Mouse (Mus musculus): ENCODE results near the gene Arf3. TPM values are rescaled to one million over a fixed set of nuclear protein-coding genes. Genes with fewer than 3 reads are reported as not detected.

Arf3 gene
- 14.6 TPM for polyA plus RNA-seq (2014; fragmentation: Illumina TruSeq; extraction: RNeasy Lipid Tissue Mini Kit (QIAGEN cat#74804); ENCODE audit: low read depth, low replicate concordance)

DNA sequence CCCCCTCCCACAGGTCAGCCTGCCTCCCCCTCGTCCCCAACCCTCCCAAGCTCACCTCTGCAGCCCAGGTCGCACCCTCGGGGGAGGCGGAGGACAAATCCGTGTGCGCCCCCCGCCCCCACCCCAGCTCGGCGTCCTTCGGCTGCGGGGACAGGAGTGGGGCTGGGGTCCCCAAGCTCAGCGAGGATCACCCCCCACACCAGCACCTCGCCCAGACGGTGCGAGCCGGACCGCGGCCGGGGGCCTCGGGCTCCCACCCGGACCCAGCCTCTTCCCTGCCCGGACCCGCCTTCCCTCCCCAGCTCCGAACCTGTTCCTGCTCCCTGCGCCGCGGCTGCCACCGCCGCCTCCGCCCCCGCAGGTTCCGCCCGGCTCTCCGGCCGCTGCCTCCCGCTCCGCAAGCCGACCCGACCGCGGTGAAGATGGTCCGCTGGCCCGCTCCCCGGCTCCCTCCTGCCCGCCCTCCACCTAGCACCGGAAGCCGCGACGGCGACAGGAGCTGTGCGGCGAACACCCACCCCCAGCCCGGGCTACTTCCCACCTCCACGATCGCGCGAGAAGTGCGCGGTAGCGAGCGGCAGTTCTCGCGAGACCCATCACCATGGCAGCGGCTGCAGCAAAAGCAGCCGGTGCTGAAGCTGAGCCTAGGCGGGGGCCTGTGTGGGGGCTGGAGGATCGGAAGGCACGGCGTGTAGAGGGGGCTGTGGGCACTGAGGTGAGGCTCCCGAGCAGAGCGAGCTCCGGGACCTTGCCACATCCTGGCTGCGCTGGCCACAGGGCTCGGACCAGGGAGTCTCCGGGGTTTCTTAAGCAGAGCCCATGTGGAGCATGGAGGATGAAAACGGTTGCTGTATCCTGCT is at the start of gene Arf3:
TSS of gene Arf3 (minus strand) at position 545 of the 860 bp plus-strand sequence.

DNA sequence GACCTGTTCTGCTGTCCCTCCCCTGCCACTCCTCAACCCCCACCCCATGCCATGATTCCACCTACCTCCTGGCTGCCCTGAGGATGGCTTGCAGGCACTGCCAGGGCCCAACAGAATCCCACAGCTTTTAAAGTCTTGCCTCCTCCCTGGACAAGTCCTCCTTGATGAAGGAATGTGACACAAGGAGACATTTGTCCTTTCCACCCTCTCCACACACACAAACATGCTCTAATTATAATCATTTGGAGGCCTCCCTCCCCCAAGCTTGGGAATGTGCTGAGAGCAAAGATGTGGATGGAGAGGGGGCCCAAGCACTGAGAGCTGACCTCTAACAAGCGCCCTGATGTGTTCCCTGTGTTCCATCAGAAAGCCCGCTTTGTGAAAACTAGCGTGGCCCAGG is 46.4 kb upstream of the Arf3 start, which contains the start of gene Ddn:
TSS of gene Ddn (minus strand) at position 101 of the 400 bp plus-strand sequence.

GRCm38 (mm10) chr15:98789661-98790535 is 26.9 kb upstream of the Arf3 start, which contains the start of gene Wnt1:
Gene Wnt1 (plus strand): TSS chr15:98789857.

DNA sequence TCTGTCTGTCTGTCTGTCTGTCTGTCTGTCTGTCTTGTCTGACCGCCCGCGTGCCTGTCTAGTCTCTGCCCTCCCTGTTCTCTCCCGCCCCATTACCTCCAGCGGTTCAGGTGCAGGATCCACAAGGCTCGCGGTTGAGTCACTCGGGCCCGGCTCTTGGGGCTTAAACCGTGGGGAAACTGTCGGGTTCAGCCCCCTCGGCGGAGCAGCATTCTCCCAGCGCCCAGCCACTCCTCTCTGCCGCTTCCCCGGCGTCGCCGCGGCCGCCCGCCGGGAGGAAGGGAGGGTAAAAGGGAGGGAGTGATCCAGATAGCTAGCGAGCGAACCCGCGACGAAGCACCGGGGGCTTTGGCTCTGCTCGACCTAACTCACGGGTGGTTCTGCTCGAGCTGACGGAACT is 14.7 kb upstream of the Arf3 start, which contains the start of gene Wnt10b:
TSS of gene Wnt10b (minus strand) at position 389 of the 400 bp plus-strand sequence.

GRCm38 (mm10) chr15:98727443-98728321 is 35.3 kb downstream of the Arf3 start, which contains the start of gene Fkbp11:
Gene Fkbp11 (minus strand): TSS chr15:98728198.

DNA sequence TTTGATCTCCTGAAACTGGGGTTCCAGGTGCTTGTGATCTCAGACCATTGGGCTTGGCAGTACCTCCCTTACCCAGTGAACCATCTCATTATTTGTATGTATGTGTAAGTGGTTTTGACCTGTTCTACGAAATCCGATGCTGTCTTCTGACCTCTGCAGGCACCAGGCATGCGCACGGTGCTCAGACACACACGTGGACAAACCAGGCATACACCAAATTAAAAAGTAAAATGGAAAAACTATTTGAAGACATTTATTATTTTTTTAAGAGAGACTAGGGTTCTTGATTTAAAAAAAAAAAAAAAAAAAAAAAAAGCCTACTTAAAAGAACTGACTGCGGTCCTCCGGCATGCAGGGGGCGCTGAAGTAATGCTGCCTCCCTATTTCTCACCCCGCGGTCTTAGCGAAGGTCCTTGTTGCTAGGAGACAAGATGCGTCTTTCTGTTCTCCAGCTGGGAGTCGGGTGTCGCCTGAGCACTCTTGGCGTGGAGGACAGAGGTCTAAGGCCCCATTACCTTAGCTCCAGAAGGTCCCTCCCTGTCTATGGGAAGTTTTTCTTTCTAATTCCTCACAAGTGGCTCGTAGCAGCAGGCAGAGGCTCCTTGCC is 55.1 kb downstream of the Arf3 start, which contains the start of gene Ccdc65:
TSS of gene Ccdc65 (plus strand) at position 442 of the 607 bp plus-strand sequence.

Other genes starting within 250 kb of the Arf3 start
- gene Kansl2, start 228.9 kb downstream of the Arf3 start, polyA plus RNA-seq (2014; fragmentation: Illumina TruSeq; extraction: RNeasy Lipid Tissue Mini Kit (QIAGEN cat#74804); ENCODE audit: low read depth, low replicate concordance), result 18.8 TPM
- 25.8 TPM for gene Ccnt1, start 192.3 kb downstream of the Arf3 start, polyA plus RNA-seq (2014; fragmentation: Illumina TruSeq; extraction: RNeasy Lipid Tissue Mini Kit (QIAGEN cat#74804); ENCODE audit: low read depth, low replicate concordance)
- not detected for gene 4930415O20Rik, start 192.2 kb downstream of the Arf3 start, polyA plus RNA-seq (2014; fragmentation: Illumina TruSeq; extraction: RNeasy Lipid Tissue Mini Kit (QIAGEN cat#74804); ENCODE audit: low read depth, low replicate concordance)
- gene Adcy6, start 153.1 kb downstream of the Arf3 start, polyA plus RNA-seq (2014; fragmentation: Illumina TruSeq; extraction: RNeasy Lipid Tissue Mini Kit (QIAGEN cat#74804); ENCODE audit: low read depth, low replicate concordance), result 2.4 TPM
- gene Cacnb3, start 132.4 kb downstream of the Arf3 start, polyA plus RNA-seq (2014; fragmentation: Illumina TruSeq; extraction: RNeasy Lipid Tissue Mini Kit (QIAGEN cat#74804); ENCODE audit: low read depth, low replicate concordance), result not detected
- 2.8 TPM for gene Ddx23, start 100.3 kb downstream of the Arf3 start, polyA plus RNA-seq (2014; fragmentation: Illumina TruSeq; extraction: RNeasy Lipid Tissue Mini Kit (QIAGEN cat#74804); ENCODE audit: low read depth, low replicate concordance)
- 6.3 TPM for gene Rnd1, start 85.8 kb downstream of the Arf3 start, polyA plus RNA-seq (2014; fragmentation: Illumina TruSeq; extraction: RNeasy Lipid Tissue Mini Kit (QIAGEN cat#74804); ENCODE audit: low read depth, low replicate concordance)
- not detected for gene Ccdc65, start 55.0 kb downstream of the Arf3 start, polyA plus RNA-seq (2014; fragmentation: Illumina TruSeq; extraction: RNeasy Lipid Tissue Mini Kit (QIAGEN cat#74804); ENCODE audit: low read depth, low replicate concordance)
- gene Fkbp11, start 35.0 kb downstream of the Arf3 start, polyA plus RNA-seq (2014; fragmentation: Illumina TruSeq; extraction: RNeasy Lipid Tissue Mini Kit (QIAGEN cat#74804); ENCODE audit: low read depth, low replicate concordance), result 1.7 TPM
- gene Wnt10b, start 14.9 kb upstream of the Arf3 start, polyA plus RNA-seq (2014; fragmentation: Illumina TruSeq; extraction: RNeasy Lipid Tissue Mini Kit (QIAGEN cat#74804); ENCODE audit: low read depth, low replicate concordance), result not detected
- not detected for gene Wnt1, start 26.6 kb upstream of the Arf3 start, polyA plus RNA-seq (2014; fragmentation: Illumina TruSeq; extraction: RNeasy Lipid Tissue Mini Kit (QIAGEN cat#74804); ENCODE audit: low read depth, low replicate concordance)
- not detected for gene Ddn, start 46.3 kb upstream of the Arf3 start, polyA plus RNA-seq (2014; fragmentation: Illumina TruSeq; extraction: RNeasy Lipid Tissue Mini Kit (QIAGEN cat#74804); ENCODE audit: low read depth, low replicate concordance)
- gene Prkag1, start 68.3 kb upstream of the Arf3 start, polyA plus RNA-seq (2014; fragmentation: Illumina TruSeq; extraction: RNeasy Lipid Tissue Mini Kit (QIAGEN cat#74804); ENCODE audit: low read depth, low replicate concordance), result 28.5 TPM
- 2.6 TPM for gene Kmt2d, start 108.0 kb upstream of the Arf3 start, polyA plus RNA-seq (2014; fragmentation: Illumina TruSeq; extraction: RNeasy Lipid Tissue Mini Kit (QIAGEN cat#74804); ENCODE audit: low read depth, low replicate concordance)
- gene Rhebl1, start 131.3 kb upstream of the Arf3 start, polyA plus RNA-seq (2014; fragmentation: Illumina TruSeq; extraction: RNeasy Lipid Tissue Mini Kit (QIAGEN cat#74804); ENCODE audit: low read depth, low replicate concordance), result not detected
- not detected for gene Dhh, start 135.3 kb upstream of the Arf3 start, polyA plus RNA-seq (2014; fragmentation: Illumina TruSeq; extraction: RNeasy Lipid Tissue Mini Kit (QIAGEN cat#74804); ENCODE audit: low read depth, low replicate concordance)
- 3.3 TPM for gene Lmbr1l, start 155.0 kb upstream of the Arf3 start, polyA plus RNA-seq (2014; fragmentation: Illumina TruSeq; extraction: RNeasy Lipid Tissue Mini Kit (QIAGEN cat#74804); ENCODE audit: low read depth, low replicate concordance)
- gene Tuba1b, start 171.4 kb upstream of the Arf3 start, polyA plus RNA-seq (2014; fragmentation: Illumina TruSeq; extraction: RNeasy Lipid Tissue Mini Kit (QIAGEN cat#74804); ENCODE audit: low read depth, low replicate concordance), result 10.7 TPM
- gene Gm49450, start 190.3 kb upstream of the Arf3 start, polyA plus RNA-seq (2014; fragmentation: Illumina TruSeq; extraction: RNeasy Lipid Tissue Mini Kit (QIAGEN cat#74804); ENCODE audit: low read depth, low replicate concordance), result not detected
- 2.5 TPM for gene Tuba1a, start 190.5 kb upstream of the Arf3 start, polyA plus RNA-seq (2014; fragmentation: Illumina TruSeq; extraction: RNeasy Lipid Tissue Mini Kit (QIAGEN cat#74804); ENCODE audit: low read depth, low replicate concordance)

Data from liver, adult 10 weeks (tissue).